Mouse (Mus musculus): ENCODE results near the gene Brd2. TPM values are rescaled to one million over a fixed set of nuclear protein-coding genes. Genes with fewer than 3 reads are reported as not detected.

Brd2 gene
- total RNA-seq, 2 experiments from 2014 or later: 213 to 224 TPM

GRCm38 (mm10) chr17:34116736-34117370, 5.6 kb downstream of the Brd2 start:
- DNase-seq: peak in 1 of 2 experiments; percentile 43

DNA sequence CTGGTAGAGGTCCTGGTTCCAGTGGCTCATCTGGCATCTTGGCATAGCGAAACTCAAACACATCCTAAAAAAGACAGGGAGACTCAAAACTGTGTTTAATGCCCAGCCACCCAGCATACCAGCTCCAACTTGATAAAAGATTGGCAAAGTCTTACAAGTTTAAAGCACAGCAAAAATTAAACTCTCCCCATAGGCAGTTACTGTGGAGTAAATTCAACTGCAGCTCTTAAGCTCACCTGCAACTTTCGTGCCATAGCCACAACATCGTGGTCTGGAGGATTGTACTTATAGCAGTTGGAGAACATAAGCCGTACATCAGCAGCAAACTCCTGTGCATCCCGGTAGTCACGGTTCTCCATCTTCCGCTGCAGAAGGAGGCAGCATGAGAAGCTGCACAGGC, 8.3 kb downstream of the Brd2 start:
- DNase-seq: no peak

- DNase-seq: no peak
Observed at GRCm38 (mm10) chr17:34110309-34110708, 12.1 kb downstream of the Brd2 start.

DNA sequence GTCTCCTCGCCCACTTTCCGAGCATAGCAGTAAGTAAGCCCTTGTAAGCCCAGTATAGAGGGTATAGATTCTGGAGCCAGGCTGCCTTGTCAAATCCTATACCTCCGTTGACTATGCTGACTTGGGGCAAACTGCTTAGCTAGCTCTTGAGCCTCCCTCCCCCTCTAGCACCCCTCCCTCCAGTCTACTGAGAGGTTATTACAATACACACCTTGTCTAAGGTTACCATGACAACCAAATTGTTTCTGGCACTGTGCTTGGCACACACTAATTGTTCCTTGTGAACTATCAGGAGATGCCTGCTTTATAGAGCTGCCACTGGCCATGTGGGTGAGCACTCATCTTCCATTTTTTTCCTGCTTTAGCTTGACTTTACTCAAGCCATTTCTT, 12.6 kb downstream of the Brd2 start:
- no peak for DNase-seq

DNA sequence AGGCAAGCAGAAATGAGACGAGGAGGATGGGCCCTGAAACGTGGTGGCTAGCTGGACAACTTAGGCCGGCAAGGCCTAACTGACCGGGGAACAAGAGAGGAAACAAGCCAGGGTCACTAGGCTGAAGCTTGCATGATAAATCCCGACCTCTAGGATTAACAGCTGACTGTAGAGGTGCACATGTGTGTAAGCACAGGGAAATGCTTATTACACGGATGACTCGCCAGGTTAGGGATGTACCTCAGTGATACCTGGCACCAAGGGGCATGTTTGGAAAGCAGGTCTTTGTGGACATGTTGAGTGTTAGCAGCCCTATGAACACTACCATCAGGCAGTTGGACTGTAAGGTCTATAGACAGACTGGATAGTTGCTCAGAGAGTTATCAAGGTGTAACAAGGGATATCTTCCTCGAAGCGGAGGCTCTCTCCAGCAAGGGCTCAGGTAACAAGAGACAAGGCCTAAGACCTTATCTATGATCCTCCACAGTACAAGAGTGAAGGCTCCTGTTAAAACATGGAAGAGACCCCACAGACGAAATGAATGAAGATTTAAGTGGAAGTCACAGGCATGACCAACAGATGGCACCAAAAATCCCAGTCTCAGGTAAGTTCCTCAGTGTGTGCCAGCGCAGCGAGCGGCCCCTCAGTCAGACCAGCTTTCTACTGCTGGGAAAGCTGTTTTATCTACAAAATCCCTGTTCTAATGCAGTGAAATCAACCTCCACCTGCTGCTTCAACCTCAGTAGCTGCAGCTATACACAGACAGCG, 13.2 kb downstream of the Brd2 start:
- DNase-seq: no peak

- no peak for DNase-seq
Observed at GRCm38 (mm10) chr17:34108460-34108859, 14.0 kb downstream of the Brd2 start.

- DNase-seq: no peak
Observed at GRCm38 (mm10) chr17:34107109-34107867, 15.1 kb downstream of the Brd2 start.

DNA sequence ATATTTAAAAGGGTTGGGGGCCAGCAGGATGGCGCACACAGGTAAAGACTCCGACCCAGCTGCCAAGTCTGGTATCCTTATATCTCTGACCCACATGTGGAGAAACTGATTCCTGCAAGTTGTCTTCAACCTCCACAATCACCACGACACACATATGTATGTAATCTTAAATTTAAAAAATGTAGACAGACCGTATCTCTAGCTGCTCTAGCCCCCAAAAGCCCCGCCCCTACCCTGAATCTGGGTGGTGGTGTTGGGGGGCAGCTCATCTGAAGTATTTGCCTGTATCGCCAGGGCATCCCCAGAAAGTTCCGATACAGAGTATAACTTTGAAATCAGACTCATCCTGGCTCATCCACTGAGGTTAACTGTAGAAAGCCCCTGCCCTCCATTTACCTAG, 15.9 kb downstream of the Brd2 start:
- DNase-seq: no peak

GRCm38 (mm10) chr17:34104804-34105203, 17.6 kb downstream of the Brd2 start:
- no peak for DNase-seq

DNA sequence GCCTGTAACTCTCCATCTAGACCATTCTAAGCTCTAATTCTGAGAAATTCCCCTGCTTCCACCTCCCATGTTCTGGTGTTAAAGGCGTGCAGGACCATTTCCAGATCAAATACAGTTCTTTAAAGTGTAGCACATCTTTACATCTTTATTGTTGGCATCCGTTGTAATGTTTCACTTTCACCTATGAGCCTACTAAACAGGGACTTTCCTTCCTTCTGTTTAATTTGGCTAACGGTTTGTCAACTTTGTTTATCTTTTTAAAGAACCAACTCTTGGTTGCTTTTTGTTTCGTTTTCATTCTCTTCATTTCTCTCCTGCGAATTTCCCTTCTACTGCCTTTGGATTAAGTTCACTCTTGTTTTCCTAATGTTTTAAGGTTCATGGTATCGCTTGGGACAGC, 19.6 kb downstream of the Brd2 start:
- DNase-seq: no peak

DNA sequence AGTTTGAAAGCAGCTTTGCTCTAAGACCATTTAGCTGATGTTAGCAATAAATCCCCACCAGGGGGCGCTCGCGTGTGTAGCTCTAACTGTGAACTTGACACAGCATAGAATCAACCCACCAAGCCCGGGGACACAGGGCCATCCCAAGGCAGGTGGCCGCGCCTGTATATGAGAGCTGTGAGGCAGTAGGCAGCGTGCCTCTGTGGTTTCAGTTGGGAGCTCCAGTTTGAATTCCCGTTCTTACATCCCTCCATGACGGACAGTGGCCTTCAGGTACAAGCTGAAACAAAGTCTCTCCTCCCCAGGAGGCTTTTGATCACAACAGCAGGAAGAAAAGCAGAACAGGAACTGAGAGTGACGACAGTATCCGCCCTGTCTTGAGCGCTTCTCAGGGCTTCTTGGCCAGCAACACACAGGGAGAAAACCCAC, 20.8 kb downstream of the Brd2 start:
- peak; percentile 94 to 96 for DNase-seq

GRCm38 (mm10) chr17:34101185-34101584, 21.2 kb downstream of the Brd2 start:
- no peak for DNase-seq

GRCm38 (mm10) chr17:34099531-34099930, 22.9 kb downstream of the Brd2 start:
- DNase-seq: no peak

DNA sequence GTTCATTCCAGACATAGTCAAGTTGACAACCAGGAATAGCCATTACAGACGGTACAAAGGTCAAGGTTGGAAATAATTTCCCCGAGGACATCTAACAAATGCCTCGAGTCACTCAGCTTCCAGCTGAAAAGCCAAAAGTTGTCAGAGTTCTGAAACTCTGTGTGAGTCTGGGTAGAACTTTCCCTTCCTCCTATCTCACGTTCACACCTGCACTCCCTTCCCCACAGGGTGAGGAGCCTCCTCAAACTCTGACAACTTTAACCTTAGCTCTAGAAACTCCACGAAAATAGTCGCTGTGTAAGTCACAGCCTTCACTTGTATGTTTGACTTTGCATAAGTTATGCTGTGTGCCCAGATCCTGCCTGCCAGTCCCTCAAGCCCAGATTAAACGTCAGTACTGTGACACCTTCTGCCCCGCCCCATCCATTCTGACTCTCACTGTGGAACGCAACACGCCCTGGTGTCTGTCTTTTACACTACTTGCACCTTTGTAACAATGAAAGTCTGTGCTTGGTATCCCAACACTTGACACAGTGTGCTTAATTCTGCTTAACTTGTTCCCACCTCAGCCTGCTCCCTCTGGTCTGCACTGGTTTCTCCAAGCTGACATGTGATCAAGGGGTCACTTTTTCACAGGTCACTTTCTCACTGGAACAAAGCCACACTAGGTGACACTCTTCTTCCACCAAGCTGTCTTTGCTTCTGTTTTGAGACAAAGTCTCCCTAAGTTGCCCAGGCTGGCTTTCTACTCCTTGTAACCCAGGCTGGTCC, 23.5 kb downstream of the Brd2 start:
- no peak for DNase-seq

- no peak for DNase-seq
Observed at GRCm38 (mm10) chr17:34097272-34097671, 25.2 kb downstream of the Brd2 start.

DNA sequence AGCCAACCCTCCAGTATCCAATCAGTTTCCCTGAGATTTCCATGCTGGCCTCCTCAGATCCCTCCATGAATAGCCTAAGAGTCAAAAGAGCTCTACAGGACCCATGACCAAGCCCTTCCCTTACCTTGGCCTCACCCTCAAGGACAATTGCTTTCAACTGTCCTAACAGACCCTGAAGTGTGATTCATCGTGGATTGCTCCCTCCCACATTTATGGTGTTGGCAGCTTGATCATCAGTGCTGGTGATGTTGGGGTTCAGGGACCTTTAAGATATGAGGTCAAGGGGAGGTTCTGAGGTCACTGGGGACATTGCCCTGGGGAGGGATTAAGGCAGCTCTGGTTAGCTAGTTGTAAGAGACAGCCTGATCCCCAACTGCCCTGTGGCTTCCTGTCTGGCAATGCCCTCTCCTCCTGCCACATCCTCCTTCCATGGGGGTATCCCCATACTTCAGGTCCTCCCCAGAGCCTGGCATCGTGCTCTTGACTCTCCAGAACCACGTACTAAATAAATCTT, 25.9 kb downstream of the Brd2 start:
- peak in 1 of 2 experiments; percentile 47 for DNase-seq

- DNase-seq: no peak
Observed at GRCm38 (mm10) chr17:34094283-34095035, 28.0 kb downstream of the Brd2 start.

- DNase-seq: no peak
Observed at GRCm38 (mm10) chr17:34093199-34093874, 29.1 kb downstream of the Brd2 start.

- no peak for DNase-seq
Observed at GRCm38 (mm10) chr17:34092197-34092875, 30.1 kb downstream of the Brd2 start, which contains the start of gene H2-Oa. H2-Oa (plus strand) TSS chr17:34092340.

DNA sequence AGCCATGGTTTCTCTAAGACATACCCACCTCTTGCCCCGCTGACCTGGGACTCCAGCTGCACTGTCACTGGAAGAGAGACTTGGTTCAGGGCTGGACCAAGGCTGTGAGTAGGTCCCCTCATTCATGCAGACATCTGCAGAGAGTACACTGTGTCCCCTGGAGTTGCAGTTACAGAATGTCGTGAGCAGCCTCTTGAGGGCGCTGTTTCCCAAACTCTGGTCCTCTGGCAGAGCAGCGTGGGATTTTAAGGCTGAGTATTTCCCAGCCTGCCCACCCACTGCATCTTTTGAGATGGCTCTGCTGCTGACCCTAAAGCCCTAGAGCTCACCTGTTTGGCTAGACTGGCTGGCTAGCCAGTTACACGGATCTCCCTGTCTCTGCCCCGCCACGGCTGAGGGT, 31.5 kb downstream of the Brd2 start:
- DNase-seq: peak; percentile 46 to 68

Data from adrenal gland, postnatal 36 days (tissue).